Mouse (Mus musculus) olfactory bulb, adult 2 months (tissue): ENCODE measurements at regions not wholly inside any gene's neighbourhood (a gene's known extent, or its start where the extent isn't known, plus 50 kb on each side); places are given as distances from the start of the nearest gene placed in this dataset.
A peak's percentile ranks its signal among the peaks of the same experiment; 100 is the strongest.

Experiments
- H3K27ac ChIP-seq: fragments of 200-500 bp; 2 replicates; pipeline ENCODE4 v1.5.1; 2012; ENCODE audit warnings: low read depth, low read length; ENCODE audit not compliant: insufficient read depth
- H3K4me1 ChIP-seq: fragments of 200-500 bp; 2 replicates; pipeline ENCODE4 v1.6.1; 2012; ENCODE audit warnings: low read length; ENCODE audit not compliant: control insufficient read depth, insufficient read depth
- H3K4me3 ChIP-seq: fragments of 200-500 bp; 2 replicates; pipeline ENCODE4 v1.5.1; 2012; ENCODE audit warnings: mild to moderate bottlenecking, low read depth, low read length, moderate library complexity; ENCODE audit not compliant: insufficient read depth
- CTCF ChIP-seq: fragments of 200-500 bp; IDR thresholded peaks from 2 replicates; pipeline ENCODE4 v1.5.1; 2012; ENCODE audit warnings: low read depth, mild to moderate bottlenecking, low read length, moderate library complexity; ENCODE audit not compliant: insufficient read depth
- POLR2A ChIP-seq: fragments of 200-500 bp; IDR thresholded peaks from 2 replicates; pipeline ENCODE4 v1.6.1; 2012; ENCODE audit warnings: mild to moderate bottlenecking, low read depth, low read length, moderate library complexity; ENCODE audit not compliant: insufficient read depth
- WGBS: fragments of 180-500 bp; shearing (Covaris S2); methylation state at CpG from one replicate; pipeline ENCODE4 v1.1.7; 2018; 5-methylcytosine and 5-hydroxymethylcytosine counted together

GRCm38 (mm10) chr4:33581180-33581591 lies 271.1 kb downstream of the Rngtt start:
- TF ChIP-seq CTCF (no peak), POLR2A (no peak)
- Histone ChIP-seq H3K27ac (no peak overlapping the region), H3K4me3 (no peak overlapping the region), H3K4me1 (peaks cover 9% of the 10 kb centered on the region)
- 64% methylated on average over 15 of the region's 15 CpGs for WGBS

GRCm38 (mm10) chr4:33581766-33582525 lies 271.8 kb downstream of the Rngtt start:
- no peak overlapping the region for H3K4me3 ChIP-seq
- H3K4me1 ChIP-seq, result peaks cover 15% of the 10 kb centered on the region
- 74% methylated on average over 17 of the region's 17 CpGs for WGBS
- TF ChIP-seq POLR2A, result no peak
- H3K27ac ChIP-seq, result no peak overlapping the region

GRCm38 (mm10) chr4:33582986-33583720 lies 273.0 kb downstream of the Rngtt start:
- Histone ChIP-seq H3K4me3 (no peak overlapping the region), H3K27ac (no peak overlapping the region), H3K4me1 (peaks cover 26% of the 10 kb centered on the region)
- WGBS, result 81% methylated on average over 15 of the region's 15 CpGs
- TF ChIP-seq CTCF, result no peak

GRCm38 (mm10) chr4:33583979-33584907 lies 274.1 kb downstream of the Rngtt start:
- WGBS, result 94% methylated on average over 22 of the region's 22 CpGs
- Histone ChIP-seq H3K27ac (no peak overlapping the region), H3K4me3 (no peak overlapping the region), H3K4me1 (peaks cover 34% of the 10 kb centered on the region)
- TF ChIP-seq POLR2A, result no peak
- TF ChIP-seq CTCF, result no peak

GRCm38 (mm10) chr4:33585821-33586220 lies 275.7 kb downstream of the Rngtt start:
- H3K4me3 ChIP-seq, result no peak overlapping the region
- no peak overlapping the region for H3K27ac ChIP-seq
- 90% methylated on average over 6 of the region's 6 CpGs for WGBS
- peaks cover 35% of the 10 kb centered on the region for H3K4me1 ChIP-seq
- no peak for TF ChIP-seq CTCF
- TF ChIP-seq POLR2A, result no peak

GRCm38 (mm10) chr4:33586290-33586614 lies 276.1 kb downstream of the Rngtt start:
- no peak for TF ChIP-seq CTCF
- no peak for TF ChIP-seq POLR2A
- peaks cover 35% of the 10 kb centered on the region for H3K4me1 ChIP-seq
- no peak overlapping the region for H3K27ac ChIP-seq
- 50% methylated on average over 4 of the region's 4 CpGs for WGBS
- no peak overlapping the region for H3K4me3 ChIP-seq

GRCm38 (mm10) chr4:33586615-33587451 lies 276.7 kb downstream of the Rngtt start:
- no peak for TF ChIP-seq POLR2A
- no peak for TF ChIP-seq CTCF
- Histone ChIP-seq H3K27ac (peak overlapping the region; percentile 61), H3K4me3 (no peak overlapping the region), H3K4me1 (peaks cover 33% of the 10 kb centered on the region)
- WGBS, result 18% methylated on average over 15 of the region's 15 CpGs

- TF ChIP-seq POLR2A (no peak), CTCF (no peak)
- no peak overlapping the region for H3K4me3 ChIP-seq
- no peak overlapping the region for H3K27ac ChIP-seq
- peaks cover 29% of the 10 kb centered on the region for H3K4me1 ChIP-seq
- 49% methylated on average over 11 of the region's 11 CpGs for WGBS
Measured at GRCm38 (mm10) chr4:33587666-33588065, 277.6 kb downstream of the Rngtt start.
